Mouse (Mus musculus) intestine, embryonic 15.5 days (tissue): ENCODE measurements around the gene Pnpo. TPM values are rescaled to one million over a fixed set of nuclear protein-coding genes. Genes with fewer than 3 reads are reported as not detected.

ENCODE experiments used
- ATAC-seq: fragments of 200-750 bp; cut with Nextera tagmentation; 2 replicates; pipeline ENCODE4 v1.8.0; 2017; ENCODE audit warnings: moderate TSS enrichment, moderate library complexity
- H3K27ac ChIP-seq: fragments of 300-500 bp; sonication (generic); 2 replicates; pipeline ENCODE4 v1.5.1; 2015; ENCODE audit warnings: mild to moderate bottlenecking, inconsistent platforms
- H3K27me3 ChIP-seq: fragments of 300-500 bp; sonication (generic); replicated peaks from 2 replicates; pipeline ENCODE4 v1.6.1; 2015; ENCODE audit warnings: inconsistent platforms
- H3K36me3 ChIP-seq: fragments of 300-500 bp; sonication (generic); 2 replicates; pipeline ENCODE4 v1.6.1; 2015; ENCODE audit warnings: inconsistent platforms
- H3K4me1 ChIP-seq: fragments of 300-500 bp; sonication (generic); replicated peaks from 2 replicates; pipeline ENCODE4 v1.6.1; 2015; ENCODE audit warnings: inconsistent platforms
- H3K4me2 ChIP-seq: fragments of 300-500 bp; sonication (generic); replicated peaks from 2 replicates; pipeline ENCODE4 v1.6.1; 2015; ENCODE audit warnings: mild to moderate bottlenecking, inconsistent platforms
- H3K4me3 ChIP-seq: fragments of 300-500 bp; sonication (generic); replicated peaks from 2 replicates; pipeline ENCODE4 v1.5.1; 2015; ENCODE audit warnings: inconsistent platforms
- H3K9ac ChIP-seq: fragments of 300-500 bp; sonication (generic); 2 replicates; pipeline ENCODE4 v1.6.1; 2015; ENCODE audit warnings: inconsistent platforms
- H3K9me3 ChIP-seq: fragments of 300-500 bp; sonication (generic); 2 replicates; pipeline ENCODE4 v1.6.1; 2016; ENCODE audit warnings: inconsistent platforms
- WGBS: fragments of 180-500 bp; shearing (Covaris S2); methylation state at CpG from one replicate; pipeline ENCODE4 v1.1.7; 2015; 5-methylcytosine and 5-hydroxymethylcytosine counted together
- polyA plus RNA-seq: library from polyadenylated mRNA; unstranded; fragments of >200 nt; fragmentation: Nextera tagmentation; extraction: Ambion mirVana; gene quantifications from 2 replicates; pipeline ENCODE4 v1.2.1, GENCODE M21; 2015

Pnpo gene
- polyA plus RNA-seq, 1 experiment from 2014 or later: 81.9 TPM

GRCm38 (mm10) chr11:96946498-96946897 lies 2.7 kb upstream of the Pnpo start:
- WGBS: 85% methylated on average over 9 of the region's 9 CpGs
- no peaks in the 10 kb centered on the region for H3K27me3 ChIP-seq
- no peaks in the 10 kb centered on the region for H3K9me3 ChIP-seq
- H3K4me3 ChIP-seq: no peak overlapping the region
- H3K9ac ChIP-seq: no peak overlapping the region
- no peak overlapping the region for H3K4me2 ChIP-seq
- no peak overlapping the region for H3K27ac ChIP-seq
- peaks cover 10% of the 10 kb centered on the region for H3K4me1 ChIP-seq
- no peak for ATAC-seq
- H3K36me3 ChIP-seq: peaks cover 9% of the 10 kb centered on the region; the same call in 1 of the 2 replicates

GRCm38 (mm10) chr11:96944844-96945580 lies 1.2 kb upstream of the Pnpo start:
- peak overlapping the region; percentile 51 for H3K4me3 ChIP-seq
- peak overlapping the region; percentile 39 for H3K9ac ChIP-seq

GRCm38 (mm10) chr11:96941989-96942590 lies 1.7 kb downstream of the Pnpo start:
- WGBS: 61% methylated on average over 6 of the region's 6 CpGs
- peak overlapping the region; percentile 75; the same call in 1 of the 2 replicates for H3K4me2 ChIP-seq
- no peaks in the 10 kb centered on the region for H3K36me3 ChIP-seq
- no peaks in the 10 kb centered on the region for H3K9me3 ChIP-seq
- H3K27me3 ChIP-seq: no peaks in the 10 kb centered on the region
- no peak for ATAC-seq
- H3K4me1 ChIP-seq: peaks cover 28% of the 10 kb centered on the region
- H3K27ac ChIP-seq: 0 out of 2 replicates have a peak overlapping the region, but pooled peaks have one; percentile 27
- H3K9ac ChIP-seq: no peak overlapping the region
- H3K4me3 ChIP-seq: no peak overlapping the region

More at GRCm38 (mm10) chr11:96944844-96945580, 1.2 kb upstream of the Pnpo start:
- Histone ChIP-seq H3K27ac (no peak overlapping the region), H3K4me2 (peak overlapping the region; percentile 75), H3K4me1 (peaks cover 10% of the 10 kb centered on the region), H3K27me3 (no peaks in the 10 kb centered on the region), H3K9me3 (no peaks in the 10 kb centered on the region), H3K36me3 (peaks cover 8% of the 10 kb centered on the region; the same call in 1 of the 2 replicates)
- 72% methylated on average over 14 of the region's 14 CpGs for WGBS
- no peak for ATAC-seq

GRCm38 (mm10) chr11:96940578-96941465 lies 3.0 kb downstream of the Pnpo start:
- Histone ChIP-seq H3K4me1 (peaks cover 31% of the 10 kb centered on the region), H3K27me3 (no peaks in the 10 kb centered on the region), H3K9me3 (no peaks in the 10 kb centered on the region), H3K9ac (no peak overlapping the region), H3K27ac (no peak overlapping the region), H3K36me3 (no peaks in the 10 kb centered on the region), H3K4me3 (no peak overlapping the region), H3K4me2 (no peak overlapping the region)
- WGBS: 71% methylated on average over 16 of the region's 16 CpGs
- ATAC-seq: no peak

GRCm38 (mm10) chr11:96938426-96938800 lies 5.4 kb downstream of the Pnpo start:
- Histone ChIP-seq H3K4me2 (0 out of 2 replicates have a peak overlapping the region, but pooled peaks have one; percentile 3), H3K27ac (peak overlapping the region; percentile 83), H3K9ac (no peak overlapping the region), H3K36me3 (no peaks in the 10 kb centered on the region), H3K9me3 (no peaks in the 10 kb centered on the region), H3K4me3 (no peak overlapping the region), H3K27me3 (no peaks in the 10 kb centered on the region), H3K4me1 (peaks cover 31% of the 10 kb centered on the region)
- ATAC-seq: no peak
- WGBS: 65% methylated on average over 6 of the region's 6 CpGs

- Histone ChIP-seq H3K4me1 (peaks cover 31% of the 10 kb centered on the region), H3K27ac (peak overlapping the region; percentile 83), H3K27me3 (no peaks in the 10 kb centered on the region), H3K36me3 (no peaks in the 10 kb centered on the region), H3K4me2 (peak overlapping the region; percentile 18; the same call in 1 of the 2 replicates), H3K9ac (no peak overlapping the region), H3K9me3 (no peaks in the 10 kb centered on the region), H3K4me3 (no peak overlapping the region)
- ATAC-seq: peak; percentile 83
- 40% methylated on average over 10 of the region's 10 CpGs for WGBS
Measured at GRCm38 (mm10) chr11:96937549-96938425, 6.0 kb downstream of the Pnpo start.

- no peak for ATAC-seq
Measured at GRCm38 (mm10) chr11:96935872-96936650, 7.7 kb downstream of the Pnpo start.

GRCm38 (mm10) chr11:96934921-96935356 lies 8.8 kb downstream of the Pnpo start:
- ATAC-seq: peak; percentile 85
- peaks cover 36% of the 10 kb centered on the region for H3K4me1 ChIP-seq
- H3K9me3 ChIP-seq: no peaks in the 10 kb centered on the region
- 17% methylated on average over 12 of the region's 12 CpGs for WGBS
- H3K27ac ChIP-seq: peak overlapping the region; percentile 83
- H3K27me3 ChIP-seq: no peaks in the 10 kb centered on the region
- no peaks in the 10 kb centered on the region for H3K36me3 ChIP-seq
- peak overlapping the region; percentile 48 for H3K4me2 ChIP-seq
- H3K9ac ChIP-seq: no peak overlapping the region
- peak overlapping the region; percentile 5; the same call in 1 of the 2 replicates for H3K4me3 ChIP-seq

More at GRCm38 (mm10) chr11:96935872-96936650, 7.7 kb downstream of the Pnpo start:
- no peaks in the 10 kb centered on the region for H3K27me3 ChIP-seq
- no peak overlapping the region for H3K4me3 ChIP-seq
- WGBS: 64% methylated on average over 9 of the region's 9 CpGs
- H3K27ac ChIP-seq: peak overlapping the region; percentile 83
- H3K9me3 ChIP-seq: no peaks in the 10 kb centered on the region
- H3K36me3 ChIP-seq: no peaks in the 10 kb centered on the region
- peaks cover 36% of the 10 kb centered on the region for H3K4me1 ChIP-seq
- no peak overlapping the region for H3K9ac ChIP-seq
- peak overlapping the region; percentile 48 for H3K4me2 ChIP-seq

GRCm38 (mm10) chr11:96933562-96934276 lies 10.1 kb downstream of the Pnpo start:
- no peak overlapping the region for H3K9ac ChIP-seq
- no peaks in the 10 kb centered on the region for H3K27me3 ChIP-seq
- no peaks in the 10 kb centered on the region for H3K36me3 ChIP-seq
- no peak overlapping the region for H3K4me3 ChIP-seq
- H3K27ac ChIP-seq: peak overlapping the region; percentile 19; the same call in 1 of the 2 replicates
- H3K9me3 ChIP-seq: no peaks in the 10 kb centered on the region
- H3K4me1 ChIP-seq: peaks cover 30% of the 10 kb centered on the region
- no peak overlapping the region for H3K4me2 ChIP-seq
- WGBS: 88% methylated on average over 13 of the region's 13 CpGs
- no peak for ATAC-seq

GRCm38 (mm10) chr11:96931327-96932062 lies 12.3 kb downstream of the Pnpo start:
- 61% methylated on average over 8 of the region's 8 CpGs for WGBS
- 0 out of 2 replicates have a peak overlapping the region, but pooled peaks have one; percentile 13 for H3K9ac ChIP-seq
- peak overlapping the region; percentile 22 for H3K4me3 ChIP-seq
- ATAC-seq: no peak
- H3K27me3 ChIP-seq: no peaks in the 10 kb centered on the region
- no peaks in the 10 kb centered on the region for H3K36me3 ChIP-seq
- H3K27ac ChIP-seq: 0 out of 2 replicates have a peak overlapping the region, but pooled peaks have one; percentile 32
- H3K9me3 ChIP-seq: no peaks in the 10 kb centered on the region
- peaks cover 23% of the 10 kb centered on the region for H3K4me1 ChIP-seq
- H3K4me2 ChIP-seq: peak overlapping the region; percentile 49
